In genomic region chr3:102023829-102024228, GRCm38 (mm10) we compare ENCODE assay signal across 8 mouse cellular contexts. TPM values are rescaled to one million over a fixed set of nuclear protein-coding genes. Genes with fewer than 3 reads are reported as not detected.
A peak's percentile ranks its signal among the peaks of the same experiment; 100 is the strongest.
DNase-seq lines count a peak whose midpoint lies in the region; ATAC-seq and TF ChIP-seq lines count a peak whose summit lies in the region.

No protein-coding gene starts in this region.

- 13% methylated on average over 5 of the region's 5 CpGs for whole genome bisulfite sequencing in lung, postnatal 0 days
- WGBS in forebrain, embryonic 14.5 days: 4% methylated on average over 5 of the region's 5 CpGs
- 10% methylated on average over 5 of the region's 5 CpGs for WGBS in liver, embryonic 13.5 days (ENCODE audit: insufficient replicate concordance)
- 20% methylated on average over 5 of the region's 5 CpGs for WGBS in stomach, postnatal 0 days

- peaks cover 9% of the 10 kb centered on the region; the same call in 1 of the 2 replicates for H3K27me3 ChIP-seq in lung, postnatal 0 days (replicated peaks; ENCODE audit: insufficient read depth, low read length)
- H3K27me3 ChIP-seq in forebrain, embryonic 14.5 days (replicated peaks; ENCODE audit: control insufficient read depth, insufficient read depth, low read length): no peaks in the 10 kb centered on the region
- peaks cover 47% of the 10 kb centered on the region for H3K27me3 ChIP-seq in liver, embryonic 13.5 days
- no peaks in the 10 kb centered on the region for H3K27me3 ChIP-seq in stomach, postnatal 0 days (ENCODE audit: control insufficient read depth, insufficient read depth, low read length)

- no peak for DNase-seq in lung, postnatal 0 days (ENCODE audit: low spot score)
- no peak for DNase-seq in lung, postnatal 25 days (ENCODE audit: low spot score)
- DNase-seq in forebrain, embryonic 14.5 days (ENCODE audit: low spot score): peak; percentile 17
- DNase-seq in liver, embryonic 13.5 days: no peak
- DNase-seq in stomach, postnatal 0 days (ENCODE audit: low spot score): no peak
- no peak for DNase-seq in ovary, postnatal 14 days (ENCODE audit: low spot score)
- DNase-seq in frontal cortex, postnatal 25 days (ENCODE audit: low spot score in 2 of 2): no peak
- no peak for DNase-seq in layer of hippocampus, adult 18-20 months (ENCODE audit: low spot score in 2 of 2)

- no peak overlapping the region; the same call in 1 of the 2 replicates for H3K4me3 ChIP-seq in lung, postnatal 0 days (ENCODE audit: low read depth, low read length)
- peak overlapping the region; percentile 19; the same call in 1 of the 2 replicates for H3K4me3 ChIP-seq in forebrain, embryonic 14.5 days (ENCODE audit: low read depth, low read length)
- H3K4me3 ChIP-seq in liver, embryonic 13.5 days (replicated peaks): peak overlapping the region; percentile 30; the same call in 1 of the 2 replicates
- H3K4me3 ChIP-seq in stomach, postnatal 0 days (ENCODE audit: low read depth, low read length): peak overlapping the region; percentile 23; the same call in 1 of the 2 replicates

- H3K36me3 ChIP-seq in lung, postnatal 0 days (ENCODE audit: insufficient read depth, low read length): no peaks in the 10 kb centered on the region
- H3K36me3 ChIP-seq in forebrain, embryonic 14.5 days (ENCODE audit: control insufficient read depth, insufficient read depth, low read length): no peaks in the 10 kb centered on the region
- no peaks in the 10 kb centered on the region for H3K36me3 ChIP-seq in liver, embryonic 13.5 days
- no peaks in the 10 kb centered on the region for H3K36me3 ChIP-seq in stomach, postnatal 0 days (ENCODE audit: control insufficient read depth, insufficient read depth, low read length)

- ATAC-seq in lung, postnatal 0 days: no peak
- no peak for ATAC-seq in forebrain, embryonic 14.5 days
- ATAC-seq in liver, embryonic 13.5 days (ENCODE audit: low read depth): no peak
- ATAC-seq in stomach, postnatal 0 days (ENCODE audit: low FRiP score, low TSS enrichment): no peak

- H3K9ac ChIP-seq in lung, postnatal 0 days (replicated peaks; ENCODE audit: low read depth): no peak overlapping the region
- peak overlapping the region; percentile 46; the same call in 1 of the 2 replicates for H3K9ac ChIP-seq in forebrain, embryonic 14.5 days (ENCODE audit: low read length)
- H3K9ac ChIP-seq in liver, embryonic 13.5 days: no peak overlapping the region
- H3K9ac ChIP-seq in stomach, postnatal 0 days (ENCODE audit: low read length): no peak overlapping the region

- H3K4me2 ChIP-seq in lung, postnatal 0 days (replicated peaks; ENCODE audit: low read depth, low read length): peak overlapping the region; percentile 44
- peak overlapping the region; percentile 52 for H3K4me2 ChIP-seq in forebrain, embryonic 14.5 days (ENCODE audit: low read length)
- peak overlapping the region; percentile 53 for H3K4me2 ChIP-seq in liver, embryonic 13.5 days
- H3K4me2 ChIP-seq in stomach, postnatal 0 days (replicated peaks; ENCODE audit: low read depth): peak overlapping the region; percentile 54

- H3K27ac ChIP-seq in lung, postnatal 0 days (ENCODE audit: low read length): no peak overlapping the region
- peak overlapping the region; percentile 55; the same call in 1 of the 2 replicates for H3K27ac ChIP-seq in forebrain, embryonic 14.5 days (ENCODE audit: low read depth, low read length)
- H3K27ac ChIP-seq in liver, embryonic 13.5 days: no peak overlapping the region
- H3K27ac ChIP-seq in stomach, postnatal 0 days (replicated peaks): no peak overlapping the region

- no peaks in the 10 kb centered on the region for H3K9me3 ChIP-seq in lung, postnatal 0 days (ENCODE audit: low read length)
- H3K9me3 ChIP-seq in forebrain, embryonic 14.5 days (replicated peaks; ENCODE audit: control insufficient read depth, low read length): no peaks in the 10 kb centered on the region
- H3K9me3 ChIP-seq in liver, embryonic 13.5 days (replicated peaks): no peaks in the 10 kb centered on the region
- H3K9me3 ChIP-seq in stomach, postnatal 0 days (ENCODE audit: control insufficient read depth, low read length): no peaks in the 10 kb centered on the region

- H3K4me1 ChIP-seq in lung, postnatal 0 days (ENCODE audit: insufficient read depth, low read depth, low read length): no peaks in the 10 kb centered on the region
- H3K4me1 ChIP-seq in forebrain, embryonic 14.5 days (ENCODE audit: control insufficient read depth, insufficient read depth, low read length): peaks cover 6% of the 10 kb centered on the region; the same call in 1 of the 2 replicates
- H3K4me1 ChIP-seq in liver, embryonic 13.5 days (replicated peaks): no peaks in the 10 kb centered on the region; the same call in 1 of the 2 replicates
- 0 out of 2 replicates have a peak, but pooled peaks cover 2% of the 10 kb centered on the region for H3K4me1 ChIP-seq in stomach, postnatal 0 days (replicated peaks; ENCODE audit: control insufficient read depth, insufficient read depth)

- no peak for TF ChIP-seq EP300 in lung, postnatal 0 days (IDR thresholded peaks at IDR 0.05)
- TF ChIP-seq EP300 in stomach, postnatal 0 days (optimal IDR thresholded peaks at IDR 0.05): no peak

- no peak for TF ChIP-seq CTCF in lung, postnatal 0 days (IDR thresholded peaks at IDR 0.05)
- no peak for TF ChIP-seq CTCF in stomach, postnatal 0 days (IDR thresholded peaks at IDR 0.05; ENCODE audit: low read depth)

RNA-seq across cellular contexts. Expression of gene Nhlh2, which starts 14.0 kb away (rescaled TPM):
- not detected in 2 replicates for polyA plus RNA-seq in lung, postnatal 0 days (2015; fragmentation: Nextera tagmentation; extraction: Ambion mirVana)
- 18.4 and 20.5 TPM in 2 replicates for polyA plus RNA-seq in forebrain, embryonic 14.5 days (2014; fragmentation: Nextera tagmentation; extraction: Ambion mirVana)
- polyA plus RNA-seq in liver, embryonic 13.5 days (2015; fragmentation: Nextera tagmentation; extraction: Ambion mirVana): 0.03 TPM in 2 replicates
- polyA plus RNA-seq in stomach, postnatal 0 days (2015; fragmentation: Nextera tagmentation; extraction: Ambion mirVana): not detected in 2 replicates
- total RNA-seq in layer of hippocampus, adult 18-20 months (2021): 1 to 10 TPM in 1 of 2 experiments, under 1 TPM in 1; 0.84 to 1.4 TPM

Comparison
In these comparisons a context has a peak if more than half of its experiments do, and no peak if none do; other contexts are left out.
1. RNA of gene Nhlh2, which starts 14.0 kb away (polyA plus RNA-seq): 18.4 to 20.5 TPM in forebrain, embryonic 14.5 days; 0.03 TPM in liver, embryonic 13.5 days, not detected in lung, postnatal 0 days and not detected in stomach, postnatal 0 days; every median in the first group is over 10 times any median in the second.
2. Peak in every context shown above with its lines, with median percentiles within 50 percentile points of each other: H3K4me2 ChIP-seq.